Mouse (Mus musculus): ENCODE measurements around the gene Cntd1. TPM values are rescaled to one million over a fixed set of nuclear protein-coding genes. Genes with fewer than 3 reads are reported as not detected.

Cntd1 gene
- polyA plus RNA-seq, 1 experiment from 2014 or later: 0.89 TPM

- Histone ChIP-seq H3K9ac (no peak overlapping the region), H3K27ac (replicated peaks) (0 out of 2 replicates have a peak overlapping the region, but pooled peaks have one; percentile 25), H3K4me1 (replicated peaks) (no peaks in the 10 kb centered on the region), H3K4me3 (no peak overlapping the region), H3K36me3 (no peaks in the 10 kb centered on the region), H3K9me3 (no peaks in the 10 kb centered on the region), H3K27me3 (no peaks in the 10 kb centered on the region), H3K4me2 (no peak overlapping the region)
- WGBS: 59% methylated on average over 5 of the region's 5 CpGs
- ATAC-seq (ENCODE audit: low read depth): no peak
These were observed 40.7 kb upstream of the Cntd1 start for GRCm38 (mm10) chr11:101238071-101238647.

DNA sequence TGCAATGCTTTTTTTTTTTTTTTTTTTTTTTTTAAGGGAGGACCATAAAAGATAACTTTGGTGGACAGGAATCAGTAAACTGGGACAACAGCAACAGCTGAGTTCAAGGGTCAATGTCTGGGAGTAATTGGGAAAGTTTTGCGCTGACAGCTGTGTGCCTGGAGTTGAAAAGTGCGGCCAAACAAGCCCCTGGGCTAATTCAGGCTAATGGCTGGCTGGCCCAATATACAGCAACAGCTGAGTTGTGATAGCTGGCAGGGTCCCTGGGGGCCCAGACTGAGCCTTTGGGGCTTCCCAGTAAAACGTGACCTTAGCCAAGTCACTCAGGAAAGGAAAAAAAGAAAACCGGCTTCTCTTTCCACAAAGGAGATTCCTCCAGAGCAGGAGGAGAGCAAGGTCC is 33.7 kb upstream of the Cntd1 start:
- no peak overlapping the region for H3K27ac ChIP-seq (replicated peaks)
- H3K36me3 ChIP-seq: no peaks in the 10 kb centered on the region
- peaks cover 49% of the 10 kb centered on the region for H3K27me3 ChIP-seq
- H3K9me3 ChIP-seq: no peaks in the 10 kb centered on the region
- no peak for ATAC-seq (ENCODE audit: low read depth)
- peaks cover 22% of the 10 kb centered on the region for H3K4me1 ChIP-seq (replicated peaks)
- 28% methylated on average over 4 of the region's 4 CpGs for WGBS
- no peak overlapping the region for H3K9ac ChIP-seq
- H3K4me2 ChIP-seq: peak overlapping the region; percentile 93; the same call in 1 of the 2 replicates
- H3K4me3 ChIP-seq: 0 out of 2 replicates have a peak overlapping the region, but pooled peaks have one; percentile 60

- H3K4me2 ChIP-seq: peak within 1 kb of the TSS; percentile 93
- H3K9me3 ChIP-seq: no peaks in the 10 kb centered on the region
- peak within 1 kb of the TSS; percentile 81 for H3K9ac ChIP-seq
- H3K27me3 ChIP-seq: peaks cover 52% of the 10 kb centered on the region
- peak within 1 kb of the TSS; percentile 60 for H3K4me3 ChIP-seq
- no peaks in the 10 kb centered on the region for H3K36me3 ChIP-seq
- peaks cover 22% of the 10 kb centered on the region for H3K4me1 ChIP-seq (replicated peaks)
- peak; percentile 66; the same call in 1 of the 2 replicates for ATAC-seq (ENCODE audit: low read depth)
- under 1% methylated on average over 62 of the region's 63 CpGs for WGBS
- H3K27ac ChIP-seq (replicated peaks): peak within 1 kb of the TSS; percentile 54
These were observed 32.7 kb upstream of the Cntd1 start, which contains the start of gene Ramp2 for GRCm38 (mm10) chr11:101245855-101246701. Ramp2 (plus strand) TSS chr11:101246028.

DNA sequence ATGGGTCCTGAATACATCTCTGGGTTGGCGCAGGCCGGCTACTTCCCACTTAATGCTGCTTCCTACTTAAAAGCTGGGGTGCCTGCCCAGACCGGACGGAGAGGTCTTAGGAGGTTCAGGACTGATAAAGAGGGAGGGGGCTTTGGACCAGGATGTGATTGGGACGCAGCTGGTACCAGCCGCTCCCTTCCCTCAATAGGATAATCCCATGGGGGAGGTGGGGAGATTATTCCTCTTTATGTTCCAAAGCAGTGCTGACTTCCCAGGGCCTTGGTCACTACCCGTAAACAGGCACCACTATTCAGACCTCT is 32.2 kb upstream of the Cntd1 start:
- H3K36me3 ChIP-seq: no peaks in the 10 kb centered on the region
- peaks cover 22% of the 10 kb centered on the region for H3K4me1 ChIP-seq (replicated peaks)
- ATAC-seq (ENCODE audit: low read depth): no peak
- peak overlapping the region; percentile 81 for H3K9ac ChIP-seq
- H3K27ac ChIP-seq (replicated peaks): peak overlapping the region; percentile 54; the same call in 1 of the 2 replicates
- H3K9me3 ChIP-seq: no peaks in the 10 kb centered on the region
- H3K27me3 ChIP-seq: peaks cover 55% of the 10 kb centered on the region
- H3K4me2 ChIP-seq: peak overlapping the region; percentile 93
- 3% methylated on average over 7 of the region's 7 CpGs for WGBS
- H3K4me3 ChIP-seq: peak overlapping the region; percentile 60

- Histone ChIP-seq H3K9me3 (no peaks in the 10 kb centered on the region), H3K36me3 (no peaks in the 10 kb centered on the region), H3K27me3 (peaks cover 55% of the 10 kb centered on the region), H3K9ac (0 out of 2 replicates have a peak overlapping the region, but pooled peaks have one; percentile 54), H3K4me3 (peak overlapping the region; percentile 60), H3K4me1 (replicated peaks) (peaks cover 25% of the 10 kb centered on the region), H3K27ac (replicated peaks) (peak overlapping the region; percentile 46), H3K4me2 (peak overlapping the region; percentile 93)
- no peak for ATAC-seq (ENCODE audit: low read depth)
- WGBS: 85% methylated on average over 6 of the region's 6 CpGs
These were observed 31.2 kb upstream of the Cntd1 start for GRCm38 (mm10) chr11:101247521-101248030.

DNA sequence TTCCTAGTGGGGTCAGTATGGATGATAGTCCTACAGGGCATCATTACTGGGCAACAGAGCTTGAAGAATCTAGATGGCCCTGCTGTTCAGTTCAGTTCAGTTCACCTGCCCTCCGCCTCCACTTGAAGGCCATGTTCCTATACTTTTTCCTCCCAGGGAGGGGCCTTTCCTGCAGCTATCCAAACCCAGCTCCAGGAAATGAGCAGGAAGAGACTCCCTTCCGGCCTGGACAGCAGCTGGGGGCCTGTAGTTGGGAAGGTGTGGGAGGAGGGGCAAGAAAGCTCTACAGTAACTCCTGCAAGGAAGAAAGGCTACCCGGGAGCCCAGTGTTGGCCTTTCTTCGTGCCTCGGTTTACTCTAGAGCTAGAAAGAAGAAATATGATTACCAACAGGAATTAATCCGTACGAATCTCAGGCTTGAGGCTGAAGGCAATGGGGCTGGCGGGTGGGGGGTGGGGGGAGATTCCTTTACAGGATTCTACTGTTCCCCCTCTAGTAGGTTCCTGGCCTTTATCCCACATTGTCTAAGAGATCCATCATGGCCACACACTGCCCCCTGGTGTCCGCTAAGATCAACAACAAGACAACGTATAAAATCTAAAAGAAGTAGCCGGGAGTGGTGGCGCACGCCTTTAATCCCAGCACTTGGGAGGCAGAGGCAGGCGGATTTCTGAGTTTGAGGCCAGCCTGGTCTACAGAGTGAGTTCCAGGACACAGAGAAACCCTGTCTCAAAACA is 30.4 kb upstream of the Cntd1 start:
- Histone ChIP-seq H3K4me2 (peak overlapping the region; percentile 93; the same call in 1 of the 2 replicates), H3K4me1 (replicated peaks) (peaks cover 31% of the 10 kb centered on the region), H3K9me3 (no peaks in the 10 kb centered on the region), H3K27me3 (peaks cover 55% of the 10 kb centered on the region), H3K4me3 (no peak overlapping the region), H3K27ac (replicated peaks) (no peak overlapping the region), H3K9ac (no peak overlapping the region), H3K36me3 (no peaks in the 10 kb centered on the region)
- no peak for ATAC-seq (ENCODE audit: low read depth)
- WGBS: 39% methylated on average over 14 of the region's 14 CpGs

DNA sequence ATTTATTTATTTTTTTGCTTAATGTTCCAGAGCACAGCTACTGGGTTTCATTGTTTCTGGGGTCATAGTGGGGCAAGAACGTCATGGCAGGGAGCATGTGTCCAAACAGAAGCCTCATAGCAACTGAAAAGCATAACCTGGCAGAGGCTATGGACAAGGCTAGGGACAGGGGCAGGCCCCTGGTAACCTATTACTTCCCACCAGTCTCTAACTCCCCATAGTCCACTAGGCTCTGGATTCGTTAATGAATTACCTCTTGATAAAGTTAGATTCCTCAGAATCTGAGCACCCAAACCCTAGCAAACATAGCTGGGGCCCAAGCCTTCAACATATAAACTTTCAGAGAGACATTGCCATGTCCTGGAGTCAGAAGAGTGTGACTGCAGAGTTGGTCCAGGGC is 27.8 kb upstream of the Cntd1 start:
- peaks cover 29% of the 10 kb centered on the region for H3K27me3 ChIP-seq
- no peaks in the 10 kb centered on the region; the same call in 1 of the 2 replicates for H3K36me3 ChIP-seq
- no peak overlapping the region for H3K4me2 ChIP-seq
- H3K27ac ChIP-seq (replicated peaks): no peak overlapping the region
- H3K9ac ChIP-seq: no peak overlapping the region
- H3K4me1 ChIP-seq (replicated peaks): peaks cover 30% of the 10 kb centered on the region
- no peak for ATAC-seq (ENCODE audit: low read depth)
- H3K9me3 ChIP-seq: no peaks in the 10 kb centered on the region
- H3K4me3 ChIP-seq: no peak overlapping the region
- WGBS: 80% methylated on average over 2 of the region's 2 CpGs

DNA sequence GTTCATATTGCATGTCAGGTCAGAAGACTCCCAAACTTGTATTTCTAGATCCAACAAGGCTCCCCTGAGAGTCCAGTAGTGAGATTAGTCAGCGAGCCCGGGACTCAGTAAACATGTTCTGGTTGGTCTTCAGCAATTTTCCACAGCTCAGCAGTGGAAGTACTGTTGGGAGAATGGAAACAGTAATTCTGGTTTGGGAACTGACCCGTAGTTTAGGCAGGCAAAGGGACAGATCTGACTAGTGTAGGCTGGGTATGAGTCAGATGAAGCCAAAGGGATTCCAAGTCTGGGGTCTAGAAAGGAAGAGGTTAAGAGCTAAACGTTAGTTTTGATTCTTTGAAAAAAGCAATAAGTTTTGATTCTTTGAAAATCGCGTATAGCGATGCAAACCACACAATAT is 25.9 kb upstream of the Cntd1 start:
- peaks cover 13% of the 10 kb centered on the region for H3K27me3 ChIP-seq
- H3K4me3 ChIP-seq: peak overlapping the region; percentile 59
- H3K36me3 ChIP-seq: peaks cover 10% of the 10 kb centered on the region
- peaks cover 18% of the 10 kb centered on the region for H3K4me1 ChIP-seq (replicated peaks)
- no peak for ATAC-seq (ENCODE audit: low read depth)
- no peak overlapping the region for H3K27ac ChIP-seq (replicated peaks)
- H3K4me2 ChIP-seq: peak overlapping the region; percentile 92
- peak overlapping the region; percentile 85 for H3K9ac ChIP-seq
- WGBS: 17% methylated on average over 7 of the region's 7 CpGs
- H3K9me3 ChIP-seq: no peaks in the 10 kb centered on the region

DNA sequence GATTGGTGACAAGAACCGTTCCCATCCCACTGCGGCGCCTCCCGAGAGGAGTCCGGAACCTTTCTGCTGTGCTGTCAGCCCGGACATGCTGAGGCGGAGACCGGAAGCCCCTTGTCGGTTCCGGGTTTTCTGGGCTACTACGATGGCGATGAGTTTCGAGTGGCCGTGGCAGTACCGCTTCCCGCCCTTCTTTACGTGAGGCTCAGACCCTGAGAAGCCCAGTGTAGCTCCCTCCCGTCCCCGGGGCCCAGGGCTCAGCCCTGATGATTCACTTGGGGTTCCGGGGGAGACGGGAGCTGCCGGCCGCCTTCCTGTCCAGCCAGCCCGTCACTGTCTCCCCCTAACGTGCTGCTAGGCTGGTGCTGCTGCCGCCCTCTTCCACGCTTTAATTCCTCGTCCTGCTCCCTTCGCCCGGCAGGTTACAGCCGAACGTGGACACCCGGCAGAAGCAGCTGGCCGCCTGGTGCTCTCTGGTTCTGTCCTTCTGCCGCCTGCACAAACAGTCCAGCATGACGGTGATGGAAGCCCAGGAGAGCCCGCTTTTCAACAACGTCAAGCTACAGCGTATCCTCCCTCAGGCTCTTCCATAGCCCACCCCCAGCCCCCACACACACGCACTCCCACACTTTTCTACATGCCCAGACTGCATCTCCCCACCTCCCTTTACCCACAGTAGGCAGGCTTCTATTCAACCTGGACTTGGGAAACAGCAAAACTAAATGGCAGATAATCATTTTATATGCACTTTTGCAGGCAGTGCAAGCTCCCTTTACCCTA is 25.0 kb upstream of the Cntd1 start, which contains the start of gene Vps25:
Gene Vps25, plus strand, starts transcription at position 95 of the 777 bp plus-strand sequence.
- WGBS: 0% methylated on average over 40 of the region's 40 CpGs

GRCm38 (mm10) chr11:101255826-101256775 is 22.7 kb upstream of the Cntd1 start:
- WGBS: 88% methylated on average over 13 of the region's 13 CpGs
- Histone ChIP-seq H3K4me1 (replicated peaks) (peaks cover 41% of the 10 kb centered on the region), H3K9me3 (no peaks in the 10 kb centered on the region), H3K36me3 (peaks cover 13% of the 10 kb centered on the region), H3K27ac (replicated peaks) (no peak overlapping the region), H3K4me2 (no peak overlapping the region), H3K9ac (no peak overlapping the region), H3K27me3 (peaks cover 17% of the 10 kb centered on the region), H3K4me3 (no peak overlapping the region)
- no peak for ATAC-seq (ENCODE audit: low read depth)

More for the DNA sequence above, 25.0 kb upstream of the Cntd1 start, which contains the start of gene Vps25:
- ATAC-seq (ENCODE audit: low read depth): peak; percentile 82
- Histone ChIP-seq H3K9me3 (no peaks in the 10 kb centered on the region), H3K27ac (replicated peaks) (peak within 1 kb of the TSS; percentile 81), H3K4me2 (peak within 1 kb of the TSS; percentile 92), H3K9ac (peak within 1 kb of the TSS; percentile 85), H3K4me3 (peak within 1 kb of the TSS; percentile 59), H3K27me3 (peaks cover 6% of the 10 kb centered on the region; the same call in 1 of the 2 replicates), H3K4me1 (replicated peaks) (peaks cover 18% of the 10 kb centered on the region), H3K36me3 (peaks cover 13% of the 10 kb centered on the region)

Measured in neural tube, embryonic 13.5 days (tissue).